Mouse (Mus musculus) kidney, adult 8-10 months (tissue): ENCODE measurements around the gene Zfp697.
"Not testable (repeated sequence)": the region's sequence is repeated elsewhere in the genome, so short reads cannot be mapped to it uniquely, and the experiment has no call there.

ENCODE experiments used
- DNase-seq, 2 experiments: peaks; one replicate each; pipeline ENCODE4 v3.0.0; 2022

Zfp697 gene

DNA sequence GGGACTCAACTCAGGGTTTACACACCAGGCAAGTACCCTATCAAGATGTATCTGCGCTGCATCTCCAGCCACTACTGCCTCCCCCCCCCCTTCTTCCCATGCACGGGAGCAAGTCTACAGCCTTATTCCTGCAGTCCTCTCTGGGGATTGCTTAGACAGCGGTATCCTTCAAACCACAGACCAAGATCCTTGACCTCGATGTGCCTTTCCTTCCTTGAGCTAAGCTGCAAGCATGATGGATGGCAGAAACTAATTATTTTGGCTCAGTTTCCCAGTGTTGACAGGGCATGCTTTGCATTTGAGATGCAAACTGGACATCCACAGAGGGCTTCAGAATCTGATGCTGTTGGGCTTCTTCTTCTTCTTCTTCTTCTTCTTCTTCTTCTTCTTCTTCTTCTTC, 40.7 kb downstream of the Zfp697 start:
- DNase-seq, result no peak

GRCm38 (mm10) chr3:98426749-98427148, 44.5 kb downstream of the Zfp697 start:
- DNase-seq, result no peak

DNA sequence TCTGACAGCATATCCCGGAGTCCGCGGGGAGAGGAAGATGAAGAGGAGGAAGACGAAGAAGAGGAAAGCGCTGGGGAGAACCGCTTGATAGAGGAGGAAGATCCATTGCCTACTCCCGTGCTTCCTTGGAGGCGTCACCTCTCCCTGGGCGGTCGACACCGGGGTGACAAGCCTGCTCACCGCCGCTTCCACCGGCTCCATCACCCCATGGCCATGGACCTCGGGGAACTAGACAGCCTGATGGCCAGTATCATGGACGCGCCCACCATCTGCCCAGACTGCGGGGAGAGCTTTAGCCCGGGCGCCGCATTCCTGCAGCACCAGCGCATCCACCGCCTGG, 45.0 kb downstream of the Zfp697 start:
- no peak for DNase-seq

- DNase-seq, result peak; percentile 77 to 80
Measured at GRCm38 (mm10) chr3:98427600-98428448, 45.6 kb downstream of the Zfp697 start.

- no peak for DNase-seq
Measured at GRCm38 (mm10) chr3:98428449-98428775, 46.2 kb downstream of the Zfp697 start.

DNA sequence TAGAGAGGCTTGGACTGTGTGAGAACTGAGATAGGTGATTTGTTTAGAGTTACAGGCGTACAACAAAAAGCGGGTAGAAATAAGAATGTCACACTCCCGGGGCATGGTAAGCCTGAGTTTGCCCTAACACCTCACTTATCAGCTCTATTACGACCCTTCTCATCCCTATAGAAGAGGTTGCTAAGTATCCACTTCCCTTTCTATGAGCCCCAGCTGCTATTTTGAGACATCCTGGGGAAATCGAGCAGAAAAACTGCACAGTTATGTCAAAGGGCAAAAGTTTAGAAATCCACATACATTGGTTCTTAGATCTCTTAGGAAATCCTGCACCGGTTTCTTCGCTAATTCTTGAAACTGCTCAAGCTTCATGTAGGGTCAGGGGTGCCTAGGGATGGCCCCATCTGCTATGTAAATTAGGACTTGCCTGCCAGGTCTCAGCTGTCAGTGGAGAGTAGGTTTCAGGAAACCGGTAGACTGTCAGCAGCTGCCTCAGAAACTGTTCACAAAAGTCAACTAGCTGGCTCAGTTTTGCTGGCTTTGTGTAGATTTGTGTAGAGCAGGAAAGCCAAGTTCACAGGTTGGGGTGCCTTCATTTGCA, 46.8 kb downstream of the Zfp697 start:
- DNase-seq, result no peak

GRCm38 (mm10) chr3:98434088-98434816, 52.0 kb downstream of the Zfp697 start:
- no peak for DNase-seq

- no peak for DNase-seq
Measured at GRCm38 (mm10) chr3:98435030-98435429, 52.8 kb downstream of the Zfp697 start.

DNA sequence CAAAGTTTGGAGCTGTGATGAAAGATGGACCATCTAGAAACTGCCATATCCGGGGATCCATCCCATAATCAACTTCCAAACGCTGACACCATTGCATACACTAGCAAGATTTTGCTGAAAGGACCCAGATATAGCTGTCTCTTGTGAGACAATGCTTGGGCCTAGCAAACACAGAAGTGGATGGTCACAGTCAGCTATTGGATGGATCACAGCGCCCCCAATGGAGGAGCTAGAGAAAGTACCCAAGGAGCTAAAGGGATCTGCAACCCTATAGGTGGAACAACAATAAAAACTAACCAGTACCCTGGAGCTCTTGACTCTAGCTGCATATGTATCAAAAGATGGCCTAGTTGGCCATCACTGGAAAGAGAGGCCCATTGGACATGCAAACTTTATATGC, 60.0 kb downstream of the Zfp697 start:
- DNase-seq, result not testable (repeated sequence)

DNA sequence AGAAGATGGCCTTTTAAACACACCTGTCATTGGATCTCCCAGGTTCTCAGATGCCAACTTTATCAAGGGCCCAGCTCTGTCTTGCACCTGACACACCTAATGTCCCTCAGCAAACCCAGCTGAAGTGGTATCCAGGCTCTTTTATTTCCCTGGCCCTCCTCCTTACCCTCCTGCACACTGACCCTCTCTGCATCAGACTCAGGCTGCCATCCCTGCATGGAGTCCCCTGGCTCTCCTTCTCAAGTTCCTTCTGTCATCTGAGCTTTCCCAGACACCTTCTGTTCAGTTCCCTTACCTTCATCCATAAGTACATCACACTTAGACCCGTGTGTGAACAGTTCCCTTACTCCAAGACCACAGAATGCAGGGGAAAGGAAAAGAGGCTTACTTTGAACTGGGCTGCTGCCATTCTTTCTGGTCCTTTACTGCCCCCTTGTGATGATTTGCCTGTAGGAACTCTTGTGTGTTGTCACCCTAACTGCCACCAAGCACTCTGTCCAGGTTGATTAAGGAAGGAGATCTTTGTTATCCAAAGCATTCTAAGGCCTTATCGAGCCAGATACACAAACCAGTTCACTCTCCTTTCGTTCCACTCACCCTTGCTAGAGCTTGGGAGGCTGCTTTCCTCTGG, 61.0 kb downstream of the Zfp697 start:
- DNase-seq, result peak in 1 of 2 experiments; percentile 37

DNA sequence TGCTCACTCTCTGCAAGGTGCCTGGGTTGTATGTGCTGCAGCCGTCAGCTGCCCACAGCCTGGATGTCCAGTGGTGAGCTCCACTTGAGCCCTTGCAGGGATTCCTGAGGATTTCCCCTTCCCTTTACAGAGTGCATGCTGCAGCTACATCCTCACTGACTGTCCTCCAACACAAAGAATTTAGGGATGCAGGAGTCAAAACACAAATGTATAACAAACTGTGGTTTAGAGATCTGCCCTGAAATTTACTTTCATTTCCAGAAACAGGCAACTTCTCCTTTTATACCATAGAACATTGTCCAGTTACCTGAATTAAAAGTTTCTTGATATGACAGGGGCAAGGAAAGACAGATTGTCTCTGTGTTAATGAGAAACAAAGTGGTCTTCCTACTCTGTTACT, 61.7 kb downstream of the Zfp697 start:
- DNase-seq, result not testable (repeated sequence)

DNA sequence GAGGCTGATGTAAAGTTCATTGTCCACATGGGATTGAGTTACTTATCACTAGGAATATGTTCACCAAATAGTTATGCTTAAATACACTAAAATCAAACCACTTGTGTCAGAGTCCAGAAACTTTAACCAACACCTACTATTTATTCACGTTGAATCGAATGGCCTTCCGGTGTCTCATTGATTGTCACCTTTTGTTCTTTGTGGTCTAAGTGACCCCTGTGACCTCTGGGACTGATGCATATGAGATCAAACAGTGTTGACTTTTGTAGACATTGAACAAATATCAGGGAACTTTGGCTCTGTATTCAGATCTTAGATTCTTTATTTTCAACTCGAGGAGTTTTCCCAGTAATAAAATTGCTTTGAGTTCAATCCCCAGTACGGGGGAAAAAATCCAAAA, 71.5 kb downstream of the Zfp697 start:
- not testable (repeated sequence) for DNase-seq

DNA sequence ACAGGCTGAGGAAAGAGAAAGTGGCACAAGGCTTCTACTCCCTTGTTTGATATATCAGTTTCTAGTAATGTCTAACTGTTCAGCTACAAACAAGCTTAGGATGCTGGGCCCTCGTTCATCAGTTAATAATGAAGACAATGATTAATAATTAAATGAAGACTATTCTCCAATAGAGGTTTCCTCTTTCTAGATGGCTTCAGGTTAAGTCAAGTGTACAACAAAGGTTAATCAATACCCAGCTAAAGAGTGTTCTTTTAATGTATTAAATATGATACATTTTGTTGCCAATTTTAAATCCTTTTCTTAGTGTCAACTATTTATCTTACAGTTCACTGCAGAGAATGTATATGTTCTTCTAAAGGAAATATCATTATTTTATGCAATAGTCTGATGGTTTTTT, 74.8 kb downstream of the Zfp697 start, which contains the start of gene Gm4450:
TSS of gene Gm4450 (minus strand) at position 101 of the 400 bp plus-strand sequence.
- DNase-seq, result not testable (repeated sequence)

- DNase-seq, result not testable (repeated sequence)
Measured at GRCm38 (mm10) chr3:98469323-98469722, 87.1 kb downstream of the Zfp697 start.

DNA sequence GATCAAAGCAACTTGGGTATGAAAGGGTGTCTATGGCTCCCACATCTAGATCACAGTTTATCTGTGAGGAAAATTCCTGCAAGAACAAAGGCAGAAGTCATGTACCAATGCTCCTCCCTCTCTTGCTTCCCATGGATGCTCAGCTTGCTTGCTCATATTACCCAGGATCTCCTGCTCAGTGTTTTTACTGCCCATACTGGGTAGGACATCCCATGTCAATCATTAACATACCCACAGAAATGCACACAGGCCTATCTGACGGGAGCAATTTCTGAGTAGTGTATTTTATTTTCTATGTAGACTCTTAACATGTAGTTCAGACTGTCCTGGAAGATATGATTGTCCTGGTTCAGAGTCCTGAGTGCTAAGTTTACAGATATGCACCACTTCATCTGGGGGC, 88.8 kb downstream of the Zfp697 start:
- DNase-seq, result not testable (repeated sequence)

- DNase-seq, result not testable (repeated sequence)
Measured at GRCm38 (mm10) chr3:98471499-98471898, 89.2 kb downstream of the Zfp697 start.

- DNase-seq, result not testable (repeated sequence)
Measured at GRCm38 (mm10) chr3:98494184-98494583, 111.9 kb downstream of the Zfp697 start.

DNA sequence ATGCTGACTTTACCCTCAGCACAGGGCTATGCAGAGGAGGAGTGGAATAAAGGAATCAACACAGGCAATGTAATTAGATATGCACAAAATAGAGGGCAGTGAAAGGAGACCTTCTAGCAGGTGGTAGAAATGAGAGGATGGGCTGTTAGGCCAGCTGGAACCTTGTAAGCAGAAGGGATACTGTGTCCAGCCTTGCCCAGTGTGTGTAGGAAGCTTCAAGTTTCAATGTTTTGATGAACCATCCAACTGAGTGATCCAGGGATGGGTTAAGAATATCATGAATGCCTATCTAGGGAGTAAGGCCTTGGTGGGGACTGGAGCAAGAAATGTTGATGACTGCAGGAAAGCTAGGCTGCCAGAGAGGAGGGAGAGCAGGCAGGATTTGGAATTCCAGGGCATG, 112.8 kb downstream of the Zfp697 start:
- DNase-seq, result not testable (repeated sequence)

- not testable (repeated sequence) for DNase-seq
Measured at GRCm38 (mm10) chr3:98496762-98497161, 114.5 kb downstream of the Zfp697 start.

- DNase-seq, result not testable (repeated sequence)
Measured at GRCm38 (mm10) chr3:98497401-98497800, 115.1 kb downstream of the Zfp697 start.

- DNase-seq, result not testable (repeated sequence)
Measured at GRCm38 (mm10) chr3:98507229-98507628, 125.0 kb downstream of the Zfp697 start.

DNA sequence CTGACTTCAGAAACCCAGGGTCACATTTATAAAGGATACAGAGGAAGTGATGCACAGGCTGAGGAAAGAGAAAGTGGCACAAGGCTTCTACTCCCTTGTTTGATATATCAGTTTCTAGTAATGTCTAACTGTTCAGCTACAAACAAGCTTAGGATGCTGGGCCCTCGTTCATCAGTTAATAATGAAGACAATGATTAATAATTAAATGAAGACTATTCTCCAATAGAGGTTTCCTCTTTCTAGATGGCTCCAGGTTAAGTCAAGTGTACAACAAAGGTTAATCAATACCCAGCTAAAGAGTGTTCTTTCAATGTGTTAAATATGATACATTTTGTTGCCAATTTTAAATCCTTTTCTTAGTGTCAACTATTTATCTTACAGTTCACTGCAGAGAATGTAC, 128.2 kb downstream of the Zfp697 start, which contains the start of gene Hsd3b4:
TSS of gene Hsd3b4 (minus strand) at position 101 of the 400 bp plus-strand sequence.
- not testable (repeated sequence) for DNase-seq

DNA sequence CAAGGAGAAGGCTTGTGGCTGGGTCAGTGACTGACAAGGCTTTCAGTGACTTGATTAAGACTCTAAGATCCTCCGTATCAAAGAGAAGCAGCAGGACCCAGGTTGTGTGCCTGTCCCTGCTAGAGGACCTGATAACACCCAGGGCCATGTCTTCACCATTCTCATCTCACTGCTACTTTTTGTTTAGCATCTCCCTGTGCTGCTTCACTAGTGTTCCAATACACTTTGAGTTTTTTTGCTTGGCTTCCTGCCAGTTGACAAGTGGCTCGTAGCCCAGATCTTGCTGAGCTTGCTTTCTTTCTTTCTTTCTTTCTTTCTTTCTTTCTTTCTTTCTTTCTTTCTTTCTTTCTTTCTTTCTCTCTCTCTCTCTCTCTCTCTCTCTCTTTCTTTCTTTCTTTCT, 140.5 kb downstream of the Zfp697 start:
- not testable (repeated sequence) for DNase-seq
